Mouse (Mus musculus): ENCODE measurements around the gene Hoxa10. TPM values are rescaled to one million over a fixed set of nuclear protein-coding genes. Genes with fewer than 3 reads are reported as not detected.

Gene Hoxa10
- polyA plus RNA-seq, 1 experiment from 2014 or later = 0.15 TPM

GRCm38 (mm10) chr6:52182793-52183192 is 57.9 kb downstream of the Hoxa10 start:
- H3K36me3 ChIP-seq (replicated peaks) = no peaks in the 10 kb centered on the region
- H3K9ac ChIP-seq = no peak overlapping the region
- H3K9me3 ChIP-seq = no peaks in the 10 kb centered on the region
- H3K27me3 ChIP-seq (replicated peaks) = peaks cover 100% of the 10 kb centered on the region
- WGBS = 0% methylated on average over 1 of the region's 1 CpGs
- H3K27ac ChIP-seq = no peak overlapping the region
- no peaks in the 10 kb centered on the region for H3K4me1 ChIP-seq
- no peak overlapping the region for H3K4me3 ChIP-seq
- H3K4me2 ChIP-seq = no peak overlapping the region
- no peak for ATAC-seq (replicated peaks)

- Histone ChIP-seq H3K4me3 (no peak overlapping the region), H3K9me3 (no peaks in the 10 kb centered on the region), H3K4me1 (no peaks in the 10 kb centered on the region), H3K27ac (no peak overlapping the region), H3K4me2 (no peak overlapping the region), H3K27me3 (replicated peaks) (peaks cover 100% of the 10 kb centered on the region), H3K9ac (no peak overlapping the region), H3K36me3 (replicated peaks) (no peaks in the 10 kb centered on the region)
- 21% methylated on average over 2 of the region's 2 CpGs for WGBS
- ATAC-seq (replicated peaks) = no peak
Observed at GRCm38 (mm10) chr6:52182030-52182429, 58.6 kb downstream of the Hoxa10 start.

MicroRNAs encoded within 50 kb of the gene (microRNA counts, 519-probe panel; counts per million panel counts)
- microRNA mmu-miR-196b = not detected

Small RNA genes lying within 50 kb of the gene (microRNA-seq; reads per million reads assigned to microRNA genes)
- 32.5 reads per million, percentile 40 among the genes with 10 or more reads in this experiment for gene Mir196b

Other genes with a start within 250 kb of the Hoxa10 start
- 4.8 and 5.4 TPM in 2 replicates for gene Skap2, start 228.3 kb downstream of the Hoxa10 start, polyA plus RNA-seq (2015; fragmentation: Nextera tagmentation; extraction: Ambion mirVana)
- 0.14 TPM in 1 of 2 replicates, not detected in the other for gene Hoxa1, start 82.5 kb downstream of the Hoxa10 start, polyA plus RNA-seq (2015; fragmentation: Nextera tagmentation; extraction: Ambion mirVana)
- 0.19 and 0.25 TPM in 2 replicates for gene Hoxa2, start 76.0 kb downstream of the Hoxa10 start, polyA plus RNA-seq (2015; fragmentation: Nextera tagmentation; extraction: Ambion mirVana)
- gene 5730596B20Rik, start 63.4 kb downstream of the Hoxa10 start, polyA plus RNA-seq (2015; fragmentation: Nextera tagmentation; extraction: Ambion mirVana) = not detected in 2 replicates
- not detected in 2 replicates for gene Hoxa4, start 49.1 kb downstream of the Hoxa10 start, polyA plus RNA-seq (2015; fragmentation: Nextera tagmentation; extraction: Ambion mirVana)
- 0.64 TPM in 1 of 2 replicates, not detected in the other for gene Hoxa5, start 36.3 kb downstream of the Hoxa10 start, polyA plus RNA-seq (2015; fragmentation: Nextera tagmentation; extraction: Ambion mirVana)
- gene Hoxa6, start 32.1 kb downstream of the Hoxa10 start, polyA plus RNA-seq (2015; fragmentation: Nextera tagmentation; extraction: Ambion mirVana) = not detected in 2 replicates
- gene Hoxa3, start 27.5 kb downstream of the Hoxa10 start, polyA plus RNA-seq (2015; fragmentation: Nextera tagmentation; extraction: Ambion mirVana) = not detected in 2 replicates
- gene Gm28308, start 27.5 kb downstream of the Hoxa10 start, polyA plus RNA-seq (2015; fragmentation: Nextera tagmentation; extraction: Ambion mirVana) = not detected in 2 replicates
- not detected in 2 replicates for gene Hoxa7, start 19.0 kb downstream of the Hoxa10 start, polyA plus RNA-seq (2015; fragmentation: Nextera tagmentation; extraction: Ambion mirVana)
- gene Hoxa9, start 9.8 kb downstream of the Hoxa10 start, polyA plus RNA-seq (2015; fragmentation: Nextera tagmentation; extraction: Ambion mirVana) = not detected in 2 replicates
- gene Hoxa11, start 5.0 kb upstream of the Hoxa10 start, polyA plus RNA-seq (2015; fragmentation: Nextera tagmentation; extraction: Ambion mirVana) = 0.13 TPM in 1 of 2 replicates, not detected in the other
- not detected in 2 replicates for gene Hoxa13, start 20.0 kb upstream of the Hoxa10 start, polyA plus RNA-seq (2015; fragmentation: Nextera tagmentation; extraction: Ambion mirVana)
- gene Evx1, start 72.6 kb upstream of the Hoxa10 start, polyA plus RNA-seq (2015; fragmentation: Nextera tagmentation; extraction: Ambion mirVana) = 0.97 and 1.6 TPM in 2 replicates